Mouse (Mus musculus) liver, postnatal 0 days (tissue): Measurements from ENCODE around the gene Olfr96.

Experiments used
- CTCF ChIP-seq: sonication (generic); IDR thresholded peaks from 2 replicates; pipeline ENCODE4 v1.5.1; 2016; ENCODE audit warnings: antibody characterized with exemption, low read depth
- EP300 ChIP-seq: IDR thresholded peaks from 2 replicates; pipeline ENCODE4 v1.6.1; 2016; ENCODE audit warnings: antibody characterized with exemption, low read depth, mild to moderate bottlenecking

- no peak for TF ChIP-seq CTCF
- TF ChIP-seq EP300: no peak
These were observed 26.3 kb upstream of the Olfr96 start, which contains the start of gene Ubd for GRCm38 (mm10) chr17:37193656-37194055.
